Mouse (Mus musculus) forebrain, embryonic 13.5 days (tissue): Measurements from ENCODE around the gene Svs1. TPM values are rescaled to one million over a fixed set of nuclear protein-coding genes. Genes with fewer than 3 reads are reported as not detected.

Source experiments
- ATAC-seq: fragments of 200-750 bp; cut with Nextera tagmentation; 2 replicates; pipeline ENCODE4 v1.8.0; 2017
- H3K27ac ChIP-seq: fragments of 300-500 bp; sonication (generic); 2 replicates; pipeline ENCODE4 v1.5.1; 2015; ENCODE audit warnings: inconsistent platforms, mild to moderate bottlenecking, moderate library complexity
- H3K27me3 ChIP-seq: fragments of 300-500 bp; sonication (generic); 2 replicates; pipeline ENCODE4 v1.6.1; 2015; ENCODE audit warnings: mild to moderate bottlenecking, inconsistent platforms
- H3K36me3 ChIP-seq: fragments of 300-500 bp; sonication (generic); 2 replicates; pipeline ENCODE4 v1.6.1; 2015; ENCODE audit warnings: mild to moderate bottlenecking, inconsistent platforms; ENCODE audit not compliant: poor library complexity, severe bottlenecking
- H3K4me1 ChIP-seq: fragments of 300-500 bp; sonication (generic); 2 replicates; pipeline ENCODE4 v1.6.1; 2015; ENCODE audit warnings: inconsistent platforms
- H3K4me2 ChIP-seq: fragments of 300-500 bp; sonication (generic); 2 replicates; pipeline ENCODE4 v1.6.1; 2015; ENCODE audit warnings: inconsistent platforms, mild to moderate bottlenecking, moderate library complexity
- H3K4me3 ChIP-seq: fragments of 300-500 bp; sonication (generic); 2 replicates; pipeline ENCODE4 v1.5.1; 2015; ENCODE audit warnings: mild to moderate bottlenecking, inconsistent platforms
- H3K9ac ChIP-seq: fragments of 300-500 bp; sonication (generic); 2 replicates; pipeline ENCODE4 v1.6.1; 2015; ENCODE audit warnings: mild to moderate bottlenecking, inconsistent platforms
- H3K9me3 ChIP-seq: fragments of 300-500 bp; sonication (generic); replicated peaks from 2 replicates; pipeline ENCODE4 v1.6.1; 2016; ENCODE audit warnings: inconsistent platforms
- WGBS: fragments of 180-500 bp; shearing (Covaris S2); methylation state at CpG from one replicate; pipeline ENCODE4 v1.1.7; 2015; 5-methylcytosine and 5-hydroxymethylcytosine counted together
- polyA plus RNA-seq: library from polyadenylated mRNA; unstranded; fragments of >200 nt; fragmentation: Nextera tagmentation; extraction: Ambion mirVana; gene quantifications from 2 replicates; pipeline ENCODE4 v1.2.1, GENCODE M21; 2015

Gene Svs1
- polyA plus RNA-seq, 1 experiment from 2014 or later: not detected

GRCm38 (mm10) chr6:49013458-49013857 lies 26.8 kb downstream of the Svs1 start:
- 84% methylated on average over 3 of the region's 3 CpGs for WGBS

DNA sequence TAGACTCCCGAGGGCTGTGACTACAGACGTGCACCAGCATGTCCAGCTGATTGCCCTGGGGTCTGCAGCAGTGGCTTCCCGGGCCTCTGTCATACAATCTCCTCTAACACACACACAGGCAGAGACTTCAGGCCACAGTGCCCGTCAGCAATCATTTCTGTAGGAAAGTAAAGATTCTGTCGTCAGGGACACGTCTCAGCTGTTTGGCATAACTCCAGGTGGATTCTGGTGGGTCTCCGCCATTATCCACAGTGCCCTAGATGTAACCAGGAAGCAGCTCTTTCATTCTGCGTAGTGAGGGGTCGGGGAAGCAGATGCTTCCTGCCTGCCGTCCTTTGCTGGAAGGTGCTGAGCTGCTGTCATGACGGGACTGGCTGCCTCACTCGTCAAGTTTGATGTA lies 30.5 kb downstream of the Svs1 start:
- no peaks in the 10 kb centered on the region for H3K36me3 ChIP-seq
- no peak overlapping the region for H3K9ac ChIP-seq
- H3K4me3 ChIP-seq: no peak overlapping the region
- no peak overlapping the region for H3K4me2 ChIP-seq
- no peak overlapping the region for H3K27ac ChIP-seq
- H3K9me3 ChIP-seq: no peaks in the 10 kb centered on the region
- H3K4me1 ChIP-seq: peaks cover 29% of the 10 kb centered on the region
- ATAC-seq: no peak
- H3K27me3 ChIP-seq: no peaks in the 10 kb centered on the region
- 74% methylated on average over 12 of the region's 12 CpGs for WGBS

More at GRCm38 (mm10) chr6:49013458-49013857, 26.8 kb downstream of the Svs1 start:
- no peaks in the 10 kb centered on the region for H3K27me3 ChIP-seq
- H3K36me3 ChIP-seq: no peaks in the 10 kb centered on the region
- H3K9ac ChIP-seq: no peak overlapping the region
- H3K4me2 ChIP-seq: no peak overlapping the region
- no peaks in the 10 kb centered on the region for H3K9me3 ChIP-seq
- no peak for ATAC-seq
- peaks cover 7% of the 10 kb centered on the region for H3K4me1 ChIP-seq
- no peak overlapping the region for H3K4me3 ChIP-seq
- no peak overlapping the region for H3K27ac ChIP-seq

GRCm38 (mm10) chr6:49019341-49019740 lies 32.7 kb downstream of the Svs1 start:
- H3K27ac ChIP-seq: no peak overlapping the region
- peaks cover 36% of the 10 kb centered on the region for H3K4me1 ChIP-seq
- H3K4me3 ChIP-seq: no peak overlapping the region
- H3K9ac ChIP-seq: no peak overlapping the region
- H3K27me3 ChIP-seq: peaks cover 16% of the 10 kb centered on the region; the same call in 1 of the 2 replicates
- H3K4me2 ChIP-seq: no peak overlapping the region
- H3K9me3 ChIP-seq: no peaks in the 10 kb centered on the region
- no peak for ATAC-seq
- H3K36me3 ChIP-seq: no peaks in the 10 kb centered on the region
- WGBS: 84% methylated on average over 1 of the region's 1 CpGs

GRCm38 (mm10) chr6:49021141-49022012 lies 34.7 kb downstream of the Svs1 start:
- ATAC-seq: peak; percentile 97
- no peak overlapping the region for H3K4me3 ChIP-seq
- WGBS: 15% methylated on average over 14 of the region's 14 CpGs
- peaks cover 36% of the 10 kb centered on the region for H3K4me1 ChIP-seq
- H3K9ac ChIP-seq: no peak overlapping the region
- H3K27ac ChIP-seq: peak overlapping the region; percentile 58; the same call in 1 of the 2 replicates
- peaks cover 26% of the 10 kb centered on the region for H3K27me3 ChIP-seq
- no peaks in the 10 kb centered on the region for H3K36me3 ChIP-seq
- no peaks in the 10 kb centered on the region for H3K9me3 ChIP-seq
- H3K4me2 ChIP-seq: peak overlapping the region; percentile 36

- H3K9ac ChIP-seq: no peak overlapping the region
- no peak for ATAC-seq
- H3K27ac ChIP-seq: 0 out of 2 replicates have a peak overlapping the region, but pooled peaks have one; percentile 41
- no peak overlapping the region for H3K4me3 ChIP-seq
- no peaks in the 10 kb centered on the region for H3K9me3 ChIP-seq
- H3K27me3 ChIP-seq: peaks cover 26% of the 10 kb centered on the region
- peaks cover 36% of the 10 kb centered on the region for H3K4me1 ChIP-seq
- no peaks in the 10 kb centered on the region for H3K36me3 ChIP-seq
- H3K4me2 ChIP-seq: no peak overlapping the region
- WGBS: 80% methylated on average over 2 of the region's 2 CpGs
These were observed 35.7 kb downstream of the Svs1 start for GRCm38 (mm10) chr6:49022384-49022783.

DNA sequence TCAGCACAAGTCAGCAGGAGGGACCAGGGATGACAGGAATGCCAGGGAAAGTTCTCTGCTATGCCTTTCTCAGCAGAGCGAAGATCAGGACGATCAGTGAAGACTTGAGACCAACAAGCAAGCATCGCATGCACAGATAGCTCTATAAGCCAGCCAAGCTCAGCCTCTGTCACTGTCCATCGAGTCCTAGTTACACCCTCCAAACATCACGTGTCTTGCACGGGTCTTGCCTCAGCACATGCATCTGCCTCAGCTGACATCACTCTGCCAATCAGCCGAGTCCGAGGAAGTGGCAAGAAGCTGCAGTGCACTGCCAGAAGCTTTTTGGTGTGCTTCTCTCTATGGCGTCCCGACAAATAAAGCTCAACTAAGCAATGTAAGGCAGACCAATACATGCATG lies 36.7 kb downstream of the Svs1 start:
- Histone ChIP-seq H3K9me3 (no peaks in the 10 kb centered on the region), H3K4me3 (no peak overlapping the region), H3K9ac (no peak overlapping the region), H3K27ac (no peak overlapping the region), H3K27me3 (peaks cover 26% of the 10 kb centered on the region), H3K36me3 (no peaks in the 10 kb centered on the region), H3K4me2 (no peak overlapping the region), H3K4me1 (peaks cover 36% of the 10 kb centered on the region)
- WGBS: 92% methylated on average over 10 of the region's 10 CpGs
- no peak for ATAC-seq

DNA sequence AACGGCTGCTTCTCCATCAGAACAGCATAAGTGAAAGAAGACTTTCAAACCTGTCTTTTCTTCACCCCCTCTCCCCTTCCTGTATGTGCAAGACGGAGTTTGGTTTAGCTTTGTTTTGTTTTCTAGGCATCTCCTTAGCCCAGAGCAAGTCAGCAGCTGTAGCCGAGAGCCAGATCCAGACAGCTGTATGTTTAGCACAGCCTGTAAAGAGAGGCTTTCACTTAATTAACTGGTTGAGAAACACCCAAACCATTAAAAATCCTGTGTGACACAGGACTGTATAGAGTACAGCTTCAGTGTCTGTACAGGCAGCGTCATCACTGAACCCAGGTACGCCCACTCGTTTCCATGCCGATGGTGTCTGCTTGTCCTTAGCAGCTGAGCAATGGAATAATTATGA lies 38.6 kb downstream of the Svs1 start:
- H3K36me3 ChIP-seq: no peaks in the 10 kb centered on the region
- H3K9me3 ChIP-seq: no peaks in the 10 kb centered on the region
- H3K27me3 ChIP-seq: peaks cover 28% of the 10 kb centered on the region
- no peak overlapping the region for H3K4me3 ChIP-seq
- H3K4me2 ChIP-seq: no peak overlapping the region
- no peak overlapping the region for H3K27ac ChIP-seq
- WGBS: 65% methylated on average over 7 of the region's 7 CpGs
- peaks cover 22% of the 10 kb centered on the region for H3K4me1 ChIP-seq
- no peak for ATAC-seq
- no peak overlapping the region for H3K9ac ChIP-seq

DNA sequence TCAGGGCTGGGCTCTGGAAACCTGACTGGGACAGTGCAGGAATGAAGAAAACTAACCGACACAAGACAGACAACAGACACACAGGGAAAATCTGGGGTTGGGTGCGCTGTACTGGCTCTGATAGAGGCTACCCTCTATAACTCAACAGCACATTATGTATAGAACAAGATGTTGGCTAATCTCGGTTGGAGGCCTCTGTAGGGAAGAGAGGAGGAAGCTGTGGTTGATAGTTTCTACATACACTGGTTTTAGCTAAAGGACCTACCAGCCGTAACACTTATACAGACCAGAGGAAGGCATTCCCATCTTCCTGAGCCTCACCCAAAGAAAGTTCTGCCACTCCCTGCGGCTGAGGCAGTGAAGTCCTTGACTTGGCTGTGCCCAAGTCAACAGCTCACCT lies 39.8 kb downstream of the Svs1 start:
- H3K4me1 ChIP-seq: peaks cover 11% of the 10 kb centered on the region
- H3K4me2 ChIP-seq: no peak overlapping the region
- WGBS: 93% methylated on average over 5 of the region's 5 CpGs
- H3K9ac ChIP-seq: no peak overlapping the region
- no peak for ATAC-seq
- H3K9me3 ChIP-seq: no peaks in the 10 kb centered on the region
- no peak overlapping the region for H3K4me3 ChIP-seq
- H3K27me3 ChIP-seq: peaks cover 28% of the 10 kb centered on the region
- no peak overlapping the region for H3K27ac ChIP-seq
- H3K36me3 ChIP-seq: no peaks in the 10 kb centered on the region

DNA sequence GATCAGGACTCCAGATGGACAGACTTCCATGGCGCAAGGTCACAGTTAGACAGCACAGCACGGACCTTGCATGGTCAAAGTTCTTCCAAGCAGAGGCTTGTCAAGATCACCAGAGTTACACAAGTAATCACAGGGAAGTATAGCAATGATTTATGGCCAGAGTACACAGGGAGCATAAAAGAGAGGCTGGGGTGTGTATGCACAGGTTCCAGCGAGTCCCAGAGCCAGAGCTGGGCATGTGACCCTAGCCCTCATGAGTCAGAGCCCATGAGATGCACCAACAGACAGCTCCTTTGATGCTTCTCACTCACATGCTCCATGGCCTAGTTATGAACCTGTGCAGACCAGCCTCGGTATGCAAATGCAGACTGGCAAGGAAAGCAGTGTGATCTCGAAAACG lies 41.4 kb downstream of the Svs1 start:
- no peak overlapping the region for H3K9ac ChIP-seq
- no peaks in the 10 kb centered on the region for H3K9me3 ChIP-seq
- ATAC-seq: no peak
- no peak overlapping the region for H3K27ac ChIP-seq
- 91% methylated on average over 6 of the region's 6 CpGs for WGBS
- H3K4me1 ChIP-seq: peaks cover 7% of the 10 kb centered on the region; the same call in 1 of the 2 replicates
- no peak overlapping the region for H3K4me3 ChIP-seq
- H3K4me2 ChIP-seq: no peak overlapping the region
- no peaks in the 10 kb centered on the region for H3K36me3 ChIP-seq
- H3K27me3 ChIP-seq: peaks cover 25% of the 10 kb centered on the region

- no peaks in the 10 kb centered on the region for H3K36me3 ChIP-seq
- no peak overlapping the region for H3K9ac ChIP-seq
- no peak overlapping the region for H3K4me3 ChIP-seq
- H3K9me3 ChIP-seq: no peaks in the 10 kb centered on the region
- H3K4me2 ChIP-seq: no peak overlapping the region
- WGBS: 83% methylated on average over 3 of the region's 3 CpGs
- H3K4me1 ChIP-seq: peaks cover 7% of the 10 kb centered on the region; the same call in 1 of the 2 replicates
- no peak overlapping the region for H3K27ac ChIP-seq
- peaks cover 18% of the 10 kb centered on the region for H3K27me3 ChIP-seq
- no peak for ATAC-seq
These were observed 42.0 kb downstream of the Svs1 start for GRCm38 (mm10) chr6:49028708-49029107.

GRCm38 (mm10) chr6:49031230-49031629 lies 44.6 kb downstream of the Svs1 start:
- ATAC-seq: no peak
- Histone ChIP-seq H3K9ac (no peak overlapping the region), H3K4me2 (no peak overlapping the region), H3K4me3 (no peak overlapping the region), H3K4me1 (0 out of 2 replicates have a peak, but pooled peaks cover 7% of the 10 kb centered on the region), H3K36me3 (no peaks in the 10 kb centered on the region), H3K27me3 (peaks cover 10% of the 10 kb centered on the region), H3K27ac (no peak overlapping the region), H3K9me3 (no peaks in the 10 kb centered on the region)
- 92% methylated on average over 4 of the region's 4 CpGs for WGBS

GRCm38 (mm10) chr6:49032783-49033182 lies 46.1 kb downstream of the Svs1 start:
- Histone ChIP-seq H3K27me3 (peaks cover 19% of the 10 kb centered on the region), H3K9me3 (no peaks in the 10 kb centered on the region), H3K36me3 (no peaks in the 10 kb centered on the region), H3K4me1 (peaks cover 7% of the 10 kb centered on the region), H3K4me2 (no peak overlapping the region), H3K27ac (no peak overlapping the region), H3K4me3 (no peak overlapping the region), H3K9ac (no peak overlapping the region)
- ATAC-seq: no peak
- 54% methylated on average over 4 of the region's 4 CpGs for WGBS
